Mouse (Mus musculus) testis, adult 2 months (tissue): ENCODE measurements at regions not wholly inside any gene's neighbourhood (a gene's known extent, or its start where the extent isn't known, plus 50 kb on each side); places are given as distances from the start of the nearest gene placed in this dataset.

ENCODE experiments used
- H3K27ac ChIP-seq: fragments of 200-500 bp; 2 replicates; pipeline ENCODE4 v1.5.1; 2012; ENCODE audit warnings: low read depth, low read length; ENCODE audit not compliant: control insufficient read depth, insufficient read depth
- H3K27me3 ChIP-seq: fragments of 200-500 bp; 2 replicates; pipeline ENCODE4 v1.6.1; 2012; ENCODE audit warnings: mild to moderate bottlenecking, low read length, moderate library complexity; ENCODE audit not compliant: control insufficient read depth, insufficient read depth
- H3K36me3 ChIP-seq: fragments of 200-500 bp; 2 replicates; pipeline ENCODE4 v1.6.1; 2012; ENCODE audit warnings: mild to moderate bottlenecking, low read length; ENCODE audit not compliant: control insufficient read depth, insufficient read depth
- H3K4me1 ChIP-seq: fragments of 200-500 bp; 2 replicates; pipeline ENCODE4 v1.6.1; 2012; ENCODE audit warnings: low read length; ENCODE audit not compliant: control insufficient read depth, insufficient read depth
- H3K4me3 ChIP-seq: fragments of 200-500 bp; 2 replicates; pipeline ENCODE4 v1.5.1; 2012; ENCODE audit warnings: low read depth, mild to moderate bottlenecking, low read length, moderate library complexity, mixed read lengths; ENCODE audit not compliant: control insufficient read depth
- CTCF ChIP-seq: fragments of 200-500 bp; IDR thresholded peaks from 2 replicates; pipeline ENCODE4 v1.5.1; 2012; ENCODE audit warnings: low read depth, mild to moderate bottlenecking, inconsistent platforms, low read length, moderate library complexity; ENCODE audit not compliant: control insufficient read depth, insufficient read depth, insufficient replicate concordance
- POLR2A ChIP-seq: fragments of 200-500 bp; IDR thresholded peaks from 2 replicates; pipeline ENCODE4 v1.6.1; 2012; ENCODE audit warnings: low read depth, mild to moderate bottlenecking, inconsistent platforms, low read length, moderate library complexity; ENCODE audit not compliant: control insufficient read depth

GRCm38 (mm10) chr17:45306506-45306905 is 127.0 kb downstream of the Cdc5l start:
- Histone ChIP-seq H3K36me3 (no peaks in the 10 kb centered on the region), H3K4me1 (no peaks in the 10 kb centered on the region), H3K27me3 (no peaks in the 10 kb centered on the region), H3K4me3 (no peak overlapping the region), H3K27ac (no peak overlapping the region)
- TF ChIP-seq CTCF (no peak), POLR2A (no peak)

GRCm38 (mm10) chr17:45303183-45303582 is 130.4 kb downstream of the Cdc5l start:
- Histone ChIP-seq H3K27ac (no peak overlapping the region), H3K27me3 (no peaks in the 10 kb centered on the region), H3K4me3 (no peak overlapping the region), H3K4me1 (no peaks in the 10 kb centered on the region; the same call in 1 of the 2 replicates), H3K36me3 (no peaks in the 10 kb centered on the region)
- TF ChIP-seq POLR2A = no peak
- TF ChIP-seq CTCF = no peak

GRCm38 (mm10) chr17:45298355-45298754 is 135.2 kb downstream of the Cdc5l start:
- Histone ChIP-seq H3K36me3 (no peaks in the 10 kb centered on the region), H3K27me3 (no peaks in the 10 kb centered on the region), H3K4me3 (no peak overlapping the region), H3K27ac (no peak overlapping the region), H3K4me1 (no peaks in the 10 kb centered on the region; the same call in 1 of the 2 replicates)
- TF ChIP-seq CTCF = no peak
- no peak for TF ChIP-seq POLR2A

GRCm38 (mm10) chr17:45297860-45298259 is 135.7 kb downstream of the Cdc5l start:
- H3K36me3 ChIP-seq = no peaks in the 10 kb centered on the region
- no peaks in the 10 kb centered on the region for H3K27me3 ChIP-seq
- H3K27ac ChIP-seq = no peak overlapping the region
- no peak overlapping the region for H3K4me3 ChIP-seq
- no peak for TF ChIP-seq POLR2A
- no peak for TF ChIP-seq CTCF
- no peaks in the 10 kb centered on the region; the same call in 1 of the 2 replicates for H3K4me1 ChIP-seq

GRCm38 (mm10) chr17:45296363-45296762 is 137.2 kb downstream of the Cdc5l start:
- Histone ChIP-seq H3K4me1 (no peaks in the 10 kb centered on the region; the same call in 1 of the 2 replicates), H3K4me3 (no peak overlapping the region), H3K27ac (no peak overlapping the region), H3K36me3 (no peaks in the 10 kb centered on the region), H3K27me3 (no peaks in the 10 kb centered on the region)
- TF ChIP-seq CTCF (no peak), POLR2A (no peak)

GRCm38 (mm10) chr17:45294886-45295285 is 138.7 kb downstream of the Cdc5l start:
- no peaks in the 10 kb centered on the region for H3K36me3 ChIP-seq
- no peaks in the 10 kb centered on the region for H3K27me3 ChIP-seq
- no peak overlapping the region for H3K27ac ChIP-seq
- no peak overlapping the region for H3K4me3 ChIP-seq
- no peaks in the 10 kb centered on the region for H3K4me1 ChIP-seq
- TF ChIP-seq CTCF = no peak
- no peak for TF ChIP-seq POLR2A

GRCm38 (mm10) chr17:45294256-45294865 is 139.2 kb downstream of the Cdc5l start:
- TF ChIP-seq POLR2A = no peak
- no peak for TF ChIP-seq CTCF
- H3K4me3 ChIP-seq = no peak overlapping the region

More at GRCm38 (mm10) chr17:45294256-45294865, 139.2 kb downstream of the Cdc5l start:
- H3K27me3 ChIP-seq = no peaks in the 10 kb centered on the region
- no peaks in the 10 kb centered on the region for H3K4me1 ChIP-seq
- no peaks in the 10 kb centered on the region for H3K36me3 ChIP-seq
- no peak overlapping the region for H3K27ac ChIP-seq
